Mouse (Mus musculus): ENCODE data around the gene Ugt2b5. TPM values are rescaled to one million over a fixed set of nuclear protein-coding genes. Genes with fewer than 3 reads are reported as not detected.

The Ugt2b5 gene
- not detected in 2 replicates for polyA plus RNA-seq (2012; ENCODE audit: low replicate concordance)

GRCm38 (mm10) chr5:87140196-87140595 is at the start of gene Ugt2b5:
TSS of gene Ugt2b5 (minus strand) at chr5:87140318.

GRCm38 (mm10) chr5:87092346-87093027 is 47.6 kb downstream of the Ugt2b5 start, which contains the start of gene Ugt2b36:
TSS of gene Ugt2b36 (minus strand) at chr5:87092555.

Other genes starting within 250 kb of the Ugt2b5 start
- not detected in 2 replicates for gene Ugt2b34, start 233.4 kb downstream of the Ugt2b5 start, polyA plus RNA-seq (2012; ENCODE audit: low replicate concordance)
- gene Ugt2b1, start 213.8 kb downstream of the Ugt2b5 start, polyA plus RNA-seq (2012; ENCODE audit: low replicate concordance), result not detected in 2 replicates
- not detected in 2 replicates for gene Ugt2b35, start 139.5 kb downstream of the Ugt2b5 start, polyA plus RNA-seq (2012; ENCODE audit: low replicate concordance)
- not detected in 2 replicates for gene Ugt2b36, start 47.8 kb downstream of the Ugt2b5 start, polyA plus RNA-seq (2012; ENCODE audit: low replicate concordance)
- not detected in 2 replicates for gene Ugt2b37, start 114.5 kb upstream of the Ugt2b5 start, polyA plus RNA-seq (2012; ENCODE audit: low replicate concordance)
- gene Ugt2a3, start 196.9 kb upstream of the Ugt2b5 start, polyA plus RNA-seq (2012; ENCODE audit: low replicate concordance), result not detected in 2 replicates

All from hematopoietic multipotent progenitor cell, adult 10-12 weeks (in vitro differentiated cells).